Mouse (Mus musculus) limb, embryonic 13.5 days (tissue): ENCODE results near the gene Mybphl. TPM values are rescaled to one million over a fixed set of nuclear protein-coding genes. Genes with fewer than 3 reads are reported as not detected.

Experiments
- ATAC-seq: fragments of 200-750 bp; cut with Nextera tagmentation; 2 replicates; pipeline ENCODE4 v1.8.0; 2017; ENCODE audit warnings: low read depth, moderate number of reproducible peaks, moderate TSS enrichment; ENCODE audit not compliant: low FRiP score
- H3K27ac ChIP-seq: fragments of 300-500 bp; sonication (generic); 2 replicates; pipeline ENCODE4 v1.5.1; 2015; ENCODE audit warnings: inconsistent platforms, mild to moderate bottlenecking, moderate library complexity
- H3K27me3 ChIP-seq: fragments of 300-500 bp; sonication (generic); 2 replicates; pipeline ENCODE4 v1.6.1; 2015; ENCODE audit warnings: mild to moderate bottlenecking, inconsistent platforms
- H3K36me3 ChIP-seq: fragments of 300-500 bp; sonication (generic); 2 replicates; pipeline ENCODE4 v1.6.1; 2015; ENCODE audit warnings: inconsistent platforms, mild to moderate bottlenecking, moderate library complexity
- H3K4me1 ChIP-seq: fragments of 300-500 bp; sonication (generic); 2 replicates; pipeline ENCODE4 v1.6.1; 2015; ENCODE audit warnings: inconsistent platforms
- H3K4me2 ChIP-seq: fragments of 300-500 bp; sonication (generic); replicated peaks from 2 replicates; pipeline ENCODE4 v1.6.1; 2015; ENCODE audit warnings: inconsistent platforms, mild to moderate bottlenecking, moderate library complexity
- H3K4me3 ChIP-seq: fragments of 300-500 bp; sonication (generic); 2 replicates; pipeline ENCODE4 v1.5.1; 2015; ENCODE audit warnings: moderate library complexity, mild to moderate bottlenecking, inconsistent platforms
- H3K9ac ChIP-seq: fragments of 300-500 bp; sonication (generic); 2 replicates; pipeline ENCODE4 v1.6.1; 2015; ENCODE audit warnings: mild to moderate bottlenecking, inconsistent platforms
- H3K9me3 ChIP-seq: fragments of 300-500 bp; sonication (generic); 2 replicates; pipeline ENCODE4 v1.6.1; 2016; ENCODE audit warnings: inconsistent platforms
- WGBS: fragments of 180-500 bp; shearing (Covaris S2); methylation state at CpG from one replicate; pipeline ENCODE4 v1.1.7; 2015; 5-methylcytosine and 5-hydroxymethylcytosine counted together
- polyA plus RNA-seq: library from polyadenylated mRNA; unstranded; fragments of >200 nt; fragmentation: Nextera tagmentation; extraction: Ambion mirVana; gene quantifications from 2 replicates; pipeline ENCODE4 v1.2.1, GENCODE M21; 2015

Gene Mybphl
- polyA plus RNA-seq, 1 experiment from 2014 or later, result not detected

DNA sequence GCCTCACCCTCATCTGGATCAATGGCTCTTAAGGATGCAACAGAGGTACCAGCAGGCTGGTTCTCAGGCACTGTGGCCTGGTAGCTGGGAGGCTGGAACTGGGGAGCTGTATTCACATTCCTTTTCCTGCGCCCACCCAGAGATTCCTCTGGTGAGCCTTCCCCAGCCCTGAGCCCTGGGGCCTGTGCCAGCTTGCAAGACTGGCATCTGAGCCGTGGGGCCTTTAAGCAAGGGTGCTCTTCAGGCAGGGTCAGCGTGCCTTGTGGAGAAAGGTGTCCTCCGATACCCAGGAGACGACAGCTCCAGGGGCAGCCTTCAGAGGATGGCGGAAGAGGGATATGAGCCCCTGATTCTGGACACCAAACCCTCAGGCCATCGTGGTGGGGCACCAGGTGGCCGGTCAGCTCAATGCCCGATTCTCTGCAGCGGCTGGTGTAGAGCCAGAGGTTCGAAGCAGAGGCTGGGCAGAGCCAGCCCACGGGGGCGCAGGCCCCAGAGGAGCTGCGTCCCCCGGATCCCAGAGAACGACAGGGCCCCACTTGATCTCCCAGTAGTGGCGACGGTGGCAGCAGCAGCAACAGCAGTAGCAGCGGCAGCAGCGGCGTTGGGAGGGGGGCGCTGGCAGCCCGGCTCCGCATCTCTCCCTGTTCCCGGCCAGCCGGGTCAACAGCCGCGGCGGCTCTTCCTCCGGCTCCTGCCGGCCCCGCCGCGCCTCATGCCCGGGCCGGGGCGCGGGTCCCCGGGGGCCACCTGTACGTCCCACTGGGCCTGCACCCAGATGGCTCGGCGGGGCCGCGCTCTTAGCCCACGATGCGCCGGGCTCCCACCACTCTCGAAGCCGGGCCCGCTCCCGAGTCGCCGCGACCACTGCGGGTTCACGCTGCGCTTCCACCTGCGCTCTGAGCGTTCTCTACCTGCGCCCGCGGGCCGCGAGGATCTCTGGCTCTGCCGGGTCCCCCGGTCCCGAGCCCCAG lies 50.4 kb downstream of the Mybphl start, which contains the start of gene Celsr2:
Celsr2 (minus strand) TSS at position 696 of the 974 bp plus-strand sequence.
- Histone ChIP-seq H3K9ac (peak within 1 kb of the TSS; percentile 77), H3K9me3 (peaks cover 22% of the 10 kb centered on the region; the same call in 1 of the 2 replicates), H3K4me1 (peaks cover 20% of the 10 kb centered on the region), H3K27me3 (peaks cover 25% of the 10 kb centered on the region), H3K27ac (no peak within 1 kb of the TSS), H3K4me3 (peak within 1 kb of the TSS; percentile 76), H3K36me3 (peaks cover 29% of the 10 kb centered on the region), H3K4me2 (peak within 1 kb of the TSS; percentile 100)
- peak; percentile 0 for ATAC-seq
- 5% methylated on average over 61 of the region's 67 CpGs for WGBS

DNA sequence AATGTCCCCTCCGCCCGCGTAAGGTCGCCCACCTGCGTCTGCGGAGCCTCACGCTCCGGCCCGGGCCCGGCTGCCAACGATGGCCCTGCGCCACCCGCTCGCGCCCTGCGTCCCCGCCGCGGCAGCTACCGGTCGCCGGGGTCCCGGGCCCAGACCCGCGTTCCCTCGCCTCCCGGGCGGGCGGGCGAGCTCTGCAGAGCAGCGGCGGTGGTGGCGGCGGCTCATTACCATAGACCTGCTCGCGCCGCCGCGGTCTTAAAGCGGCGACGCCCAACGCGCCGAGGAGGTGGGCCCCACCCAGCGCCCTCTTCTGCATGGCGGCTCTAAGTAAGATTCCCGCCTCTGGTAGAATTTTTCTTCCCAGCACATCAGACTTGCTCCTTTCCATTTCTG lies 51.1 kb downstream of the Mybphl start:
- H3K27ac ChIP-seq, result no peak overlapping the region

GRCm38 (mm10) chr3:108423006-108423405 lies 58.3 kb downstream of the Mybphl start:
- Histone ChIP-seq H3K27me3 (peaks cover 4% of the 10 kb centered on the region; the same call in 1 of the 2 replicates), H3K27ac (no peak overlapping the region), H3K4me3 (no peak overlapping the region), H3K4me2 (peak overlapping the region; percentile 55; the same call in 1 of the 2 replicates), H3K9me3 (no peaks in the 10 kb centered on the region), H3K36me3 (peaks cover 32% of the 10 kb centered on the region), H3K4me1 (peaks cover 19% of the 10 kb centered on the region), H3K9ac (no peak overlapping the region)
- ATAC-seq, result no peak
- WGBS, result 45% methylated on average over 6 of the region's 6 CpGs

More for the DNA sequence above, 51.1 kb downstream of the Mybphl start:
- Histone ChIP-seq H3K27me3 (peaks cover 25% of the 10 kb centered on the region), H3K36me3 (peaks cover 29% of the 10 kb centered on the region), H3K4me3 (peak overlapping the region; percentile 76), H3K4me1 (peaks cover 20% of the 10 kb centered on the region), H3K9me3 (peaks cover 22% of the 10 kb centered on the region; the same call in 1 of the 2 replicates), H3K9ac (peak overlapping the region; percentile 77), H3K4me2 (peak overlapping the region; percentile 100)
- peak; percentile 84 for ATAC-seq
- WGBS, result under 1% methylated on average over 48 of the region's 48 CpGs

GRCm38 (mm10) chr3:108423844-108424801 lies 59.4 kb downstream of the Mybphl start:
- Histone ChIP-seq H3K27me3 (no peaks in the 10 kb centered on the region), H3K4me1 (peaks cover 19% of the 10 kb centered on the region), H3K4me3 (0 out of 2 replicates have a peak overlapping the region, but pooled peaks have one; percentile 7), H3K4me2 (peak overlapping the region; percentile 55), H3K9ac (peak overlapping the region; percentile 39), H3K36me3 (peaks cover 44% of the 10 kb centered on the region), H3K27ac (no peak overlapping the region; the same call in 1 of the 2 replicates), H3K9me3 (no peaks in the 10 kb centered on the region)
- ATAC-seq, result peak; percentile 76
- 23% methylated on average over 11 of the region's 11 CpGs for WGBS

DNA sequence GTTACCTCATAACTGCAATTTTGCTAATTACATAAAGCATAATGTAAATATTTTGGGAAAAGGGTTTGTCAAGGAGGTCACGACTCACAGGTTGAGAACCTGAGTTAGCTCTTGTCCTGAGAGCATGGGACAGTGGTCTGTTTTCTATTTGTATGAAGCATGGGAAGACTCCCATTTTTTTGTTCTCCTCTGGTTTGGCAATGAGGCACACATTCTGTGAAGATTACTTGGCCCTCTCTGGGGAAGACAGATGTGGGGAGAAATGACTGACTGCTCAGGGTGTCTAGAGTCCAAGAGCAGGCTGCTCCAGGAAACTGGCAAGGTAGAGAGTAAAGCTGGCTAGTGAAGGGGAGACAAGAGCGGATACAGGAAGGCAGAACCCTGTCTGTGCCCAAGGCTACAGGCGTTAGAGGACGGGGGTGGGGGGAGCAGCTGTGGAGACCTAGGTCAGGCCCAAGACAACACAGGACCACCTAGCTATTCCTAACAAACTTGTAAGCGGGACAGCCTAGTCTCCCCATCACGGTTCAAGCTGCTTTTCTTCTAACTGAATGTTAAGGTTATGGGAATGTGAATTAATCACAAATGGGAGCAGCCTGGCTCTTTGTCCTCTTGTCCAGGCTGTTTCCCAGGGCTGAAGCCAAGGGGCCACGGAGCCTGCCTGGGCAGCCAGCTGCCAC lies 60.4 kb downstream of the Mybphl start:
- ATAC-seq, result no peak
- Histone ChIP-seq H3K27ac (no peak overlapping the region), H3K4me1 (peaks cover 19% of the 10 kb centered on the region), H3K9me3 (no peaks in the 10 kb centered on the region), H3K9ac (no peak overlapping the region), H3K4me2 (no peak overlapping the region), H3K36me3 (peaks cover 52% of the 10 kb centered on the region), H3K27me3 (no peaks in the 10 kb centered on the region), H3K4me3 (no peak overlapping the region)
- 78% methylated on average over 7 of the region's 7 CpGs for WGBS

- Histone ChIP-seq H3K27ac (no peak overlapping the region), H3K27me3 (no peaks in the 10 kb centered on the region), H3K9me3 (no peaks in the 10 kb centered on the region), H3K36me3 (peaks cover 56% of the 10 kb centered on the region), H3K4me3 (no peak overlapping the region), H3K4me1 (peaks cover 19% of the 10 kb centered on the region), H3K9ac (no peak overlapping the region), H3K4me2 (no peak overlapping the region)
- 88% methylated on average over 6 of the region's 6 CpGs for WGBS
- ATAC-seq, result no peak
Observed at GRCm38 (mm10) chr3:108425624-108426018, 60.9 kb downstream of the Mybphl start.

Other genes with a start within 250 kb of the Mybphl start
- 184 and 193 TPM in 2 replicates for gene Gnai3, start 218.8 kb upstream of the Mybphl start, polyA plus RNA-seq
- gene Gpr61, start 210.0 kb upstream of the Mybphl start, polyA plus RNA-seq, result 0.09 and 0.19 TPM in 2 replicates
- gene Amigo1, start 178.6 kb upstream of the Mybphl start, polyA plus RNA-seq, result 4.3 and 4.4 TPM in 2 replicates
- gene Cyb561d1, start 163.7 kb upstream of the Mybphl start, polyA plus RNA-seq, result 1.8 and 2.1 TPM in 2 replicates
- gene Atxn7l2, start 154.0 kb upstream of the Mybphl start, polyA plus RNA-seq, result 25.4 and 26.7 TPM in 2 replicates
- 1.4 and 1.7 TPM in 2 replicates for gene Sypl2, start 138.3 kb upstream of the Mybphl start, polyA plus RNA-seq
- gene Psma5, start 108.0 kb upstream of the Mybphl start, polyA plus RNA-seq, result 318 and 331 TPM in 2 replicates
- gene Sort1, start 80.8 kb upstream of the Mybphl start, polyA plus RNA-seq, result 10.6 TPM in 2 replicates
- 62.7 and 63.1 TPM in 2 replicates for gene Psrc1, start 18.9 kb downstream of the Mybphl start, polyA plus RNA-seq
- 5.5 and 7.3 TPM in 2 replicates for gene Celsr2, start 50.6 kb downstream of the Mybphl start, polyA plus RNA-seq
- 114 and 122 TPM in 2 replicates for gene Sars, start 80.3 kb downstream of the Mybphl start, polyA plus RNA-seq
- not detected in 2 replicates for gene 1700013F07Rik, start 169.2 kb downstream of the Mybphl start, polyA plus RNA-seq
- gene 5330417C22Rik, start 171.6 kb downstream of the Mybphl start, polyA plus RNA-seq, result 0.66 and 1.0 TPM in 2 replicates
- 46.4 and 47.8 TPM in 2 replicates for gene Tmem167b, start 197.6 kb downstream of the Mybphl start, polyA plus RNA-seq
- gene Taf13, start 206.8 kb downstream of the Mybphl start, polyA plus RNA-seq, result 42.1 and 42.3 TPM in 2 replicates
- gene Wdr47, start 226.4 kb downstream of the Mybphl start, polyA plus RNA-seq, result 12.4 and 12.6 TPM in 2 replicates